Mouse (Mus musculus) midbrain, embryonic 16.5 days (tissue): ENCODE results near the gene Abl1. TPM values are rescaled to one million over a fixed set of nuclear protein-coding genes. Genes with fewer than 3 reads are reported as not detected.

Experiments
- ATAC-seq: fragments of 200-750 bp; cut with Nextera tagmentation; 2 replicates; pipeline ENCODE4 v1.8.0; 2017; ENCODE audit warnings: moderate TSS enrichment
- H3K27ac ChIP-seq: fragments of 300-500 bp; sonication (generic); 2 replicates; pipeline ENCODE4 v1.5.1; 2014; ENCODE audit warnings: mild to moderate bottlenecking, low read length, mixed read lengths
- H3K27me3 ChIP-seq: fragments of 300-500 bp; sonication (generic); 2 replicates; pipeline ENCODE4 v1.6.1; 2014; ENCODE audit warnings: low read depth, low read length, mixed read lengths; ENCODE audit not compliant: control insufficient read depth, insufficient read depth
- H3K36me3 ChIP-seq: fragments of 300-500 bp; sonication (generic); 2 replicates; pipeline ENCODE4 v1.6.1; 2014; ENCODE audit warnings: mild to moderate bottlenecking, low read length, moderate library complexity, mixed read lengths; ENCODE audit not compliant: control insufficient read depth, insufficient read depth
- H3K4me1 ChIP-seq: fragments of 300-500 bp; sonication (generic); 2 replicates; pipeline ENCODE4 v1.6.1; 2014; ENCODE audit warnings: mild to moderate bottlenecking, low read length, mixed read lengths; ENCODE audit not compliant: control insufficient read depth, insufficient read depth
- H3K4me2 ChIP-seq: fragments of 300-500 bp; sonication (generic); 2 replicates; pipeline ENCODE4 v1.6.1; 2014; ENCODE audit warnings: mild to moderate bottlenecking, low read length, mixed read lengths
- H3K4me3 ChIP-seq: fragments of 300-500 bp; sonication (generic); 2 replicates; pipeline ENCODE4 v1.5.1; 2014; ENCODE audit warnings: low read depth, mild to moderate bottlenecking, low read length, moderate library complexity, mixed read lengths
- H3K9ac ChIP-seq: fragments of 300-500 bp; sonication (generic); 2 replicates; pipeline ENCODE4 v1.6.1; 2014; ENCODE audit warnings: low read depth, low read length, mixed read lengths
- H3K9me3 ChIP-seq: fragments of 300-500 bp; sonication (generic); replicated peaks from 2 replicates; pipeline ENCODE4 v1.6.1; 2014; ENCODE audit warnings: mild to moderate bottlenecking, low read length, mixed read lengths; ENCODE audit not compliant: control insufficient read depth, poor library complexity, severe bottlenecking
- WGBS: fragments of 180-500 bp; shearing (Covaris S2); extraction: QIAGEN DNeasy Blood & Tissue Kit; methylation state at CpG from one replicate; pipeline ENCODE4 v1.1.7; 2014; 5-methylcytosine and 5-hydroxymethylcytosine counted together
- polyA plus RNA-seq: library from polyadenylated mRNA; unstranded; fragments of >200 nt; fragmentation: Nextera tagmentation; extraction: Ambion mirVana; gene quantifications from 2 replicates; pipeline ENCODE4 v1.2.1, GENCODE M21; 2015

The Abl1 gene
- polyA plus RNA-seq, 1 experiment from 2014 or later: 16.7 TPM

GRCm38 (mm10) chr2:31653971-31654853, 34.0 kb upstream of the Abl1 start:
- peak; percentile 88 for ATAC-seq
- H3K4me1 ChIP-seq: 0 out of 2 replicates have a peak, but pooled peaks cover 3% of the 10 kb centered on the region
- peak overlapping the region; percentile 67 for H3K9ac ChIP-seq
- H3K27ac ChIP-seq: 0 out of 2 replicates have a peak overlapping the region, but pooled peaks have one; percentile 38
- H3K4me2 ChIP-seq: peak overlapping the region; percentile 81
- H3K9me3 ChIP-seq: peaks cover 4% of the 10 kb centered on the region; the same call in 1 of the 2 replicates
- H3K4me3 ChIP-seq: peak overlapping the region; percentile 52
- H3K27me3 ChIP-seq: peaks cover 67% of the 10 kb centered on the region
- H3K36me3 ChIP-seq: no peaks in the 10 kb centered on the region
- WGBS: under 1% methylated on average over 88 of the region's 109 CpGs

GRCm38 (mm10) chr2:31654854-31655559, 33.2 kb upstream of the Abl1 start:
- Histone ChIP-seq H3K9ac (peak overlapping the region; percentile 67), H3K27me3 (peaks cover 63% of the 10 kb centered on the region), H3K9me3 (peaks cover 4% of the 10 kb centered on the region; the same call in 1 of the 2 replicates), H3K4me2 (peak overlapping the region; percentile 81), H3K4me3 (peak overlapping the region; percentile 52), H3K27ac (no peak overlapping the region), H3K4me1 (0 out of 2 replicates have a peak, but pooled peaks cover 3% of the 10 kb centered on the region), H3K36me3 (no peaks in the 10 kb centered on the region)
- WGBS: 8% methylated on average over 22 of the region's 22 CpGs
- ATAC-seq: no peak; the same call in 1 of the 2 replicates

- Histone ChIP-seq H3K9ac (no peak overlapping the region), H3K4me3 (no peak overlapping the region), H3K4me2 (no peak overlapping the region), H3K4me1 (0 out of 2 replicates have a peak, but pooled peaks cover 3% of the 10 kb centered on the region), H3K27me3 (peaks cover 49% of the 10 kb centered on the region), H3K36me3 (no peaks in the 10 kb centered on the region), H3K27ac (no peak overlapping the region), H3K9me3 (peaks cover 4% of the 10 kb centered on the region; the same call in 1 of the 2 replicates)
- ATAC-seq: no peak
- WGBS: 80% methylated on average over 7 of the region's 7 CpGs
Measured at GRCm38 (mm10) chr2:31656374-31656773, 31.8 kb upstream of the Abl1 start.

- peaks cover 4% of the 10 kb centered on the region; the same call in 1 of the 2 replicates for H3K9me3 ChIP-seq
- H3K27ac ChIP-seq: no peak overlapping the region
- H3K9ac ChIP-seq: no peak overlapping the region
- H3K4me1 ChIP-seq: no peaks in the 10 kb centered on the region
- 70% methylated on average over 8 of the region's 8 CpGs for WGBS
- no peak for ATAC-seq
- H3K36me3 ChIP-seq: no peaks in the 10 kb centered on the region
- no peak overlapping the region for H3K4me3 ChIP-seq
- H3K27me3 ChIP-seq: peaks cover 24% of the 10 kb centered on the region
- no peak overlapping the region for H3K4me2 ChIP-seq
Measured at GRCm38 (mm10) chr2:31662939-31663803, 25.0 kb upstream of the Abl1 start.

GRCm38 (mm10) chr2:31663804-31664180, 24.4 kb upstream of the Abl1 start:
- Histone ChIP-seq H3K4me3 (no peak overlapping the region), H3K27me3 (peaks cover 19% of the 10 kb centered on the region), H3K4me2 (no peak overlapping the region), H3K36me3 (no peaks in the 10 kb centered on the region), H3K27ac (no peak overlapping the region), H3K9ac (no peak overlapping the region), H3K9me3 (peaks cover 3% of the 10 kb centered on the region; the same call in 1 of the 2 replicates), H3K4me1 (no peaks in the 10 kb centered on the region)
- WGBS: 93% methylated on average over 1 of the region's 1 CpGs
- ATAC-seq: no peak

GRCm38 (mm10) chr2:31667332-31667731, 20.8 kb upstream of the Abl1 start:
- Histone ChIP-seq H3K4me3 (no peak overlapping the region), H3K27ac (no peak overlapping the region), H3K4me1 (peaks cover 11% of the 10 kb centered on the region), H3K9ac (no peak overlapping the region), H3K27me3 (peaks cover 9% of the 10 kb centered on the region), H3K4me2 (no peak overlapping the region), H3K9me3 (no peaks in the 10 kb centered on the region), H3K36me3 (no peaks in the 10 kb centered on the region)
- ATAC-seq: no peak
- WGBS: 22% methylated on average over 4 of the region's 4 CpGs

- 0 out of 2 replicates have a peak within 1 kb of the TSS, but pooled peaks have one; percentile 19 for H3K27ac ChIP-seq
- under 1% methylated on average over 27 of the region's 27 CpGs for WGBS
- peaks cover 3% of the 10 kb centered on the region; the same call in 1 of the 2 replicates for H3K27me3 ChIP-seq
Measured at GRCm38 (mm10) chr2:31670551-31671035, 17.6 kb upstream of the Abl1 start, which contains the start of gene Exosc2. Gene Exosc2, plus strand, starts transcription at chr2:31670715.

GRCm38 (mm10) chr2:31678641-31679040, 9.5 kb upstream of the Abl1 start:
- H3K4me3 ChIP-seq: no peak overlapping the region
- H3K4me1 ChIP-seq: no peaks in the 10 kb centered on the region
- no peak overlapping the region for H3K4me2 ChIP-seq
- WGBS: 95% methylated on average over 6 of the region's 6 CpGs
- H3K27me3 ChIP-seq: no peaks in the 10 kb centered on the region
- no peak for ATAC-seq
- H3K27ac ChIP-seq: no peak overlapping the region
- H3K36me3 ChIP-seq: peaks cover 21% of the 10 kb centered on the region
- no peak overlapping the region for H3K9ac ChIP-seq
- H3K9me3 ChIP-seq: no peaks in the 10 kb centered on the region

More at GRCm38 (mm10) chr2:31670551-31671035, 17.6 kb upstream of the Abl1 start, which contains the start of gene Exosc2:
- H3K4me2 ChIP-seq: peak within 1 kb of the TSS; percentile 85
- H3K36me3 ChIP-seq: peaks cover 8% of the 10 kb centered on the region
- peaks cover 11% of the 10 kb centered on the region for H3K4me1 ChIP-seq
- ATAC-seq: peak; percentile 97
- H3K4me3 ChIP-seq: peak within 1 kb of the TSS; percentile 68
- H3K9ac ChIP-seq: peak within 1 kb of the TSS; percentile 79
- H3K9me3 ChIP-seq: no peaks in the 10 kb centered on the region
